In genomic region chr16:95441179-95441578, GRCm38 (mm10) we compare ENCODE assay signal across 24 mouse cellular contexts.
DNase-seq lines count a peak whose midpoint lies in the region; ATAC-seq and TF ChIP-seq lines count a peak whose summit lies in the region.
"Had no signal": no experiment of that assay in that cellular context is flagged by ENCODE, and none has a peak within 500 bp of the region (broad histone marks: within the 10 kb centered on the region; RNA-seq: fewer than 3 reads in every experiment).

No protein-coding gene starts in this region.

- no peak overlapping the region for H3K9ac ChIP-seq in heart, embryonic 11.5 days (ENCODE audit: low read depth, low read length)
- H3K9ac ChIP-seq: forebrain, embryonic 13.5 days; limb, embryonic 12.5 days; liver, embryonic 12.5 days; lung, embryonic 14.5 days; midbrain, embryonic 15.5 days had no signal

- no peaks in the 10 kb centered on the region for H3K27me3 ChIP-seq in heart, embryonic 11.5 days (ENCODE audit: control insufficient read depth, insufficient read depth, low read length)
- H3K27me3 ChIP-seq in G1E (ENCODE audit: insufficient read depth, low read length), result no peaks in the 10 kb centered on the region
- H3K27me3 ChIP-seq: forebrain, embryonic 13.5 days; limb, embryonic 12.5 days; midbrain, embryonic 15.5 days had no signal

- 29% methylated on average over 7 of the region's 7 CpGs for WGBS in heart, embryonic 11.5 days (ENCODE audit: insufficient replicate concordance)

- H3K4me3 ChIP-seq in heart, embryonic 11.5 days (ENCODE audit: low read depth, low read length), result no peak overlapping the region
- H3K4me3 ChIP-seq in G1E (ENCODE audit: low read depth, low read length), result no peak overlapping the region; the same call in 1 of the 2 replicates
- H3K4me3 ChIP-seq: erythroblast, embryonic 14.5 days; forebrain, embryonic 13.5 days; hindbrain, embryonic 10.5 days; limb, embryonic 12.5 days; liver, embryonic 12.5 days; midbrain, embryonic 15.5 days had no signal

- H3K4me2 ChIP-seq in heart, embryonic 11.5 days, result no peak overlapping the region
- H3K4me2 ChIP-seq: forebrain, embryonic 13.5 days; limb, embryonic 12.5 days; liver, embryonic 12.5 days; lung, embryonic 14.5 days; midbrain, embryonic 15.5 days had no signal

- intact Hi-C loops in heart, postnatal 25 days (cut with DNase I), result no loop called here

- DNase-seq in heart, postnatal 25 days (ENCODE audit: low spot score), result no peak
- DNase-seq in 416B (ENCODE audit: low read depth) (peak; percentile 75), G1E (ENCODE audit: low spot score) (peak; percentile 27)
- DNase-seq in induced T-regulatory cell, adult 2 months (ENCODE audit: low read depth), result peak; percentile 26
- DNase-seq in ovary, postnatal 10 days (ENCODE audit: low spot score), result no peak
- no peak for DNase-seq in testis, postnatal 10 days (ENCODE audit: low spot score)
- no peak for DNase-seq in lung, adult 18-20 months
- DNase-seq: adrenal gland, postnatal 36 days; cerebellum, adult 8-10 months; gastrocnemius, postnatal 25 days; kidney, adult 9 months; kidney, postnatal 36 days; layer of hippocampus, adult 9-11 months; lung, embryonic 14.5 days; thymus, postnatal 14 days had no signal

- no peak for ATAC-seq in heart, embryonic 11.5 days (replicated peaks; ENCODE audit: insufficient number of reproducible peaks, low FRiP score, low TSS enrichment)
- ATAC-seq in G1E (ENCODE audit: extremely low read depth, insufficient number of reproducible peaks, low FRiP score, poor library complexity, severe bottlenecking), result peak; percentile 40
- ATAC-seq: forebrain, embryonic 13.5 days; liver, embryonic 12.5 days; midbrain, embryonic 15.5 days had no signal

- H3K36me3 ChIP-seq in heart, embryonic 11.5 days (ENCODE audit: control insufficient read depth, insufficient read depth, low read length), result no peaks in the 10 kb centered on the region
- H3K36me3 ChIP-seq in G1E (replicated peaks), result peaks cover 3% of the 10 kb centered on the region
- H3K36me3 ChIP-seq: hindbrain, embryonic 10.5 days; limb, embryonic 12.5 days; liver, embryonic 12.5 days; midbrain, embryonic 15.5 days had no signal

- 0 out of 2 replicates have a peak overlapping the region, but pooled peaks have one; percentile 91 for H3K27ac ChIP-seq in heart, embryonic 11.5 days (ENCODE audit: low read depth, low read length)
- H3K27ac ChIP-seq: forebrain, embryonic 13.5 days; hindbrain, embryonic 10.5 days; limb, embryonic 12.5 days; liver, embryonic 12.5 days; macrophage; midbrain, embryonic 15.5 days; stomach, postnatal 0 days had no signal

- no peak for TF ChIP-seq CTCF in G1E (IDR thresholded peaks at IDR 0.05; ENCODE audit: low read depth, low read length)

- no peaks in the 10 kb centered on the region for H3K9me3 ChIP-seq in heart, embryonic 11.5 days (replicated peaks; ENCODE audit: control insufficient read depth, low read length)
- H3K9me3 ChIP-seq in G1E (replicated peaks), result no peaks in the 10 kb centered on the region
- H3K9me3 ChIP-seq: forebrain, embryonic 13.5 days; hindbrain, embryonic 10.5 days; limb, embryonic 12.5 days; liver, embryonic 12.5 days; midbrain, embryonic 15.5 days had no signal

- peaks cover 38% of the 10 kb centered on the region for H3K4me1 ChIP-seq in heart, embryonic 11.5 days (ENCODE audit: control insufficient read depth, insufficient read depth, low read length)
- peaks cover 71% of the 10 kb centered on the region for H3K4me1 ChIP-seq in G1E (ENCODE audit: insufficient read depth, low read depth, low read length)
- H3K4me1 ChIP-seq: forebrain, embryonic 13.5 days; midbrain, embryonic 15.5 days had no signal

Comparison
In these comparisons a context has a peak if more than half of its experiments do, and no peak if none do; other contexts are left out.
1. DNase-seq: peak in 416B (single experiment), G1E (single experiment) and induced T-regulatory cell, adult 2 months (single experiment); none in heart, postnatal 25 days (single experiment), ovary, postnatal 10 days (single experiment), testis, postnatal 10 days (single experiment) and lung, adult 18-20 months (0 of 2).